Mouse (Mus musculus) heart, adult 11 months (tissue): Measurements from ENCODE around the gene Dop1b.

ENCODE experiments used
- DNase-seq: peaks from one replicate; pipeline ENCODE4 v3.0.0; 2022

The Dop1b gene

GRCm38 (mm10) chr16:93714426-93714825 is 2.7 kb downstream of the Dop1b start:
- DNase-seq = no peak

GRCm38 (mm10) chr16:93715826-93716225 is 4.1 kb downstream of the Dop1b start:
- DNase-seq = no peak

- peak; percentile 99 for DNase-seq
Measured at GRCm38 (mm10) chr16:93717299-93717703, 5.6 kb downstream of the Dop1b start.

- no peak for DNase-seq
Measured at GRCm38 (mm10) chr16:93721771-93722170, 10.1 kb downstream of the Dop1b start.

GRCm38 (mm10) chr16:93722476-93722875 is 10.8 kb downstream of the Dop1b start:
- no peak for DNase-seq

GRCm38 (mm10) chr16:93725417-93726144 is 13.9 kb downstream of the Dop1b start:
- no peak for DNase-seq

- no peak for DNase-seq
Measured at GRCm38 (mm10) chr16:93726186-93726585, 14.5 kb downstream of the Dop1b start.

- DNase-seq = no peak
Measured at GRCm38 (mm10) chr16:93728676-93729075, 17.0 kb downstream of the Dop1b start.

- DNase-seq = no peak
Measured at GRCm38 (mm10) chr16:93729801-93730721, 18.4 kb downstream of the Dop1b start.

- DNase-seq = no peak
Measured at GRCm38 (mm10) chr16:93731310-93731709, 19.6 kb downstream of the Dop1b start.

GRCm38 (mm10) chr16:93732875-93733569 is 21.3 kb downstream of the Dop1b start:
- no peak for DNase-seq

GRCm38 (mm10) chr16:93739251-93739650 is 27.5 kb downstream of the Dop1b start:
- DNase-seq = no peak

GRCm38 (mm10) chr16:93742903-93743302 is 31.2 kb downstream of the Dop1b start:
- no peak for DNase-seq

GRCm38 (mm10) chr16:93744049-93744490 is 32.4 kb downstream of the Dop1b start:
- DNase-seq = no peak

GRCm38 (mm10) chr16:93744804-93745340 is 33.2 kb downstream of the Dop1b start:
- DNase-seq = no peak

GRCm38 (mm10) chr16:93746397-93746796 is 34.7 kb downstream of the Dop1b start:
- DNase-seq = no peak

- no peak for DNase-seq
Measured at GRCm38 (mm10) chr16:93746957-93747356, 35.3 kb downstream of the Dop1b start.

GRCm38 (mm10) chr16:93747421-93747820 is 35.7 kb downstream of the Dop1b start:
- no peak for DNase-seq

GRCm38 (mm10) chr16:93749147-93749910 is 37.6 kb downstream of the Dop1b start:
- DNase-seq = no peak

- no peak for DNase-seq
Measured at GRCm38 (mm10) chr16:93750464-93750863, 38.8 kb downstream of the Dop1b start.

GRCm38 (mm10) chr16:93751816-93752215 is 40.1 kb downstream of the Dop1b start:
- DNase-seq = peak; percentile 94

- no peak for DNase-seq
Measured at GRCm38 (mm10) chr16:93756622-93757021, 44.9 kb downstream of the Dop1b start.
